Mouse (Mus musculus) heart, embryonic 14.5 days (tissue): Measurements from ENCODE around the gene Adamtsl5. TPM values are rescaled to one million over a fixed set of nuclear protein-coding genes. Genes with fewer than 3 reads are reported as not detected.

ENCODE experiments used
- ATAC-seq: fragments of 200-750 bp; cut with Nextera tagmentation; 2 replicates; pipeline ENCODE4 v1.8.0; 2017; ENCODE audit warnings: low read depth, moderate TSS enrichment; ENCODE audit not compliant: insufficient number of reproducible peaks, insufficient read depth, low FRiP score
- H3K27ac ChIP-seq, 2 experiments: fragments of 200-500 bp in 1 of 2; fragments of 300-500 bp in 1 of 2; sonication (generic) in 1 of 2; replicated peaks in 1 of 2; 2 replicates each; pipeline ENCODE4 v1.5.1; 2012 to 2014; ENCODE audit warnings: low read depth in 2 of 2, low read length in 2 of 2, control low read depth in 1 of 2, mild to moderate bottlenecking in 1 of 2, mixed read lengths in 1 of 2; ENCODE audit not compliant: control insufficient read depth in 1 of 2, insufficient read depth in 1 of 2
- H3K27me3 ChIP-seq: fragments of 300-500 bp; sonication (generic); 2 replicates; pipeline ENCODE4 v1.6.1; 2014; ENCODE audit warnings: mild to moderate bottlenecking, low read length, control low read depth; ENCODE audit not compliant: control insufficient read depth, insufficient read depth
- H3K36me3 ChIP-seq: fragments of 300-500 bp; sonication (generic); 2 replicates; pipeline ENCODE4 v1.6.1; 2014; ENCODE audit warnings: mild to moderate bottlenecking, control low read depth, low read length, mixed read lengths; ENCODE audit not compliant: control insufficient read depth, insufficient read depth
- H3K4me1 ChIP-seq, 2 experiments: fragments of 200-500 bp in 1 of 2; fragments of 300-500 bp in 1 of 2; sonication (generic) in 1 of 2; 2 replicates each; pipeline ENCODE4 v1.6.1; 2012 to 2014; ENCODE audit warnings: low read length in 2 of 2, control low read depth in 1 of 2, mixed read lengths in 1 of 2; ENCODE audit not compliant: control insufficient read depth in 2 of 2, insufficient read depth in 2 of 2
- H3K4me2 ChIP-seq: fragments of 300-500 bp; sonication (generic); 2 replicates; pipeline ENCODE4 v1.6.1; 2014; ENCODE audit warnings: mild to moderate bottlenecking, low read length
- H3K4me3 ChIP-seq, 2 experiments: fragments of 200-500 bp in 1 of 2; fragments of 300-500 bp in 1 of 2; sonication (generic) in 1 of 2; 2 replicates each; pipeline ENCODE4 v1.5.1; 2012 to 2014; ENCODE audit warnings: low read length in 2 of 2, mild to moderate bottlenecking in 2 of 2, control low read depth in 1 of 2, low read depth in 1 of 2, moderate library complexity in 1 of 2; ENCODE audit not compliant: control insufficient read depth in 1 of 2, insufficient read depth in 1 of 2
- H3K9ac ChIP-seq: fragments of 300-500 bp; sonication (generic); 2 replicates; pipeline ENCODE4 v1.6.1; 2014; ENCODE audit warnings: mild to moderate bottlenecking, low read length
- H3K9me3 ChIP-seq: fragments of 300-500 bp; sonication (generic); 2 replicates; pipeline ENCODE4 v1.6.1; 2016; ENCODE audit warnings: low read length, control low read depth; ENCODE audit not compliant: control insufficient read depth
- WGBS: fragments of 180-500 bp; shearing (Covaris S2); extraction: QIAGEN DNeasy Blood & Tissue Kit; methylation state at CpG from one replicate; pipeline ENCODE4 v1.1.7; 2014; 5-methylcytosine and 5-hydroxymethylcytosine counted together
- polyA plus RNA-seq: library from polyadenylated mRNA; unstranded; fragments of >200 nt; fragmentation: Nextera tagmentation; extraction: Ambion mirVana; gene quantifications from 2 replicates; pipeline ENCODE4 v1.2.1, GENCODE M21; 2014

The Adamtsl5 gene
- polyA plus RNA-seq, 1 experiment from 2014 or later, result 7.8 TPM

DNA sequence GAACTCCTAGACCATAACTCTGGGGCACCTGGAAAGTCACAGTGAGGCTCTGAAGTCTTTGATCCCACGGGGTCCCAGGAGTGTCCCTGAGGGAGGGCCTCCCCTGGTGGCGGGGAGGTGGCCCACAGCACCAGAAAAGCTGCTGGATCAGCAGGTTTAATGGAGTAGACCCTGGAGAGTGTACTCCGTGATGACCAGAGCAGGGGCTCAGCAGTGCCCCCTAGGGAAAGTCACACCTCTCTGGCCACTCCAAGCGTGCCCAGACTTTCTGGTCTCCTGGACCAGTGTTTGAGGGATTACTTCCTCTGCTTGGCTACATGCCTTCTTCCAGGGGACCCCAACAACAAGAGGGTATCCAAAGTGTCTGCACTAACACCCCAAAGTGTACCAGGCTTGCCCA, 35.2 kb upstream of the Adamtsl5 start:
- H3K9me3 ChIP-seq, result no peaks in the 10 kb centered on the region
- H3K27me3 ChIP-seq, result no peaks in the 10 kb centered on the region
- peaks cover 21 to 27% of the 10 kb centered on the region in 2 experiments for H3K4me1 ChIP-seq
- no peak overlapping the region for H3K4me3 ChIP-seq
- no peak overlapping the region for H3K27ac ChIP-seq
- H3K4me2 ChIP-seq, result no peak overlapping the region
- H3K9ac ChIP-seq, result peak overlapping the region; percentile 41; the same call in 1 of the 2 replicates
- 77% methylated on average over 4 of the region's 4 CpGs for WGBS
- no peak for ATAC-seq
- H3K36me3 ChIP-seq, result peaks cover 55% of the 10 kb centered on the region

- whole genome bisulfite sequencing, result 85% methylated on average over 7 of the region's 7 CpGs
- Histone ChIP-seq H3K9ac (no peak overlapping the region), H3K4me2 (no peak overlapping the region)
Observed at GRCm38 (mm10) chr10:80382641-80383365, 34.6 kb upstream of the Adamtsl5 start.

GRCm38 (mm10) chr10:80377716-80378115, 29.5 kb upstream of the Adamtsl5 start:
- Histone ChIP-seq H3K9ac (no peak overlapping the region), H3K9me3 (no peaks in the 10 kb centered on the region), H3K4me3 (no peak overlapping the region), H3K36me3 (peaks cover 33% of the 10 kb centered on the region), H3K4me1 (no peaks in the 10 kb centered on the region), H3K27me3 (no peaks in the 10 kb centered on the region), H3K27ac (no peak overlapping the region), H3K4me2 (no peak overlapping the region)
- WGBS, result 41% methylated on average over 10 of the region's 10 CpGs
- no peak for ATAC-seq

More at GRCm38 (mm10) chr10:80382641-80383365, 34.6 kb upstream of the Adamtsl5 start:
- H3K36me3 ChIP-seq, result peaks cover 55% of the 10 kb centered on the region
- no peak overlapping the region for H3K27ac ChIP-seq
- no peak for ATAC-seq
- no peaks in the 10 kb centered on the region for H3K27me3 ChIP-seq
- H3K9me3 ChIP-seq, result no peaks in the 10 kb centered on the region
- H3K4me1 ChIP-seq, result peaks cover 15 to 23% of the 10 kb centered on the region in 2 experiments; a peak in 3 of 4 replicates
- H3K4me3 ChIP-seq, result no peak overlapping the region

DNA sequence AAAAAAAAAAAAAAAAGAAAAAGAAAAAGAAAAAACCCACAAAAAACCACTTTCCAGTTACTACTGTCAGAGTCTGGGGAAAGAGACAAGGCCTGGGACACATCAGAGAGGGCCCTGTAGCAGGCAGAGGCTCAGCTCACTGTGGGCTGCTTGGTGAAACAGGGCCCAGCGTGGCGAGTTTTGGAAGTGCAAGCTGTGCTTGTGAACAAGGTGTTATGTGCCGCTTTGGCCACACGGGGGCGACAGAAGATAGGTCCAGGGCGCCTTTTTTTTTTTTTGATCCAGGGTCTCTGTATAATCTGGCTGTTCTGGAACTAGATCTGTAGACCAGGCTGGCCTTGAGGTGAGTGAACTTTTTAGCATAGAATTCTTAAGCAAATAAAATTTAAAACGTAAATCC, 27.9 kb upstream of the Adamtsl5 start:
- Histone ChIP-seq H3K27ac (no peak overlapping the region), H3K4me2 (no peak overlapping the region), H3K4me3 (no peak overlapping the region), H3K4me1 (0 out of 4 replicates have a peak, but pooled peaks cover 0 to 3% of the 10 kb centered on the region in 2 experiments), H3K36me3 (peaks cover 17% of the 10 kb centered on the region), H3K27me3 (no peaks in the 10 kb centered on the region), H3K9me3 (no peaks in the 10 kb centered on the region), H3K9ac (no peak overlapping the region)
- no peak for ATAC-seq
- 4% methylated on average over 7 of the region's 7 CpGs for WGBS

DNA sequence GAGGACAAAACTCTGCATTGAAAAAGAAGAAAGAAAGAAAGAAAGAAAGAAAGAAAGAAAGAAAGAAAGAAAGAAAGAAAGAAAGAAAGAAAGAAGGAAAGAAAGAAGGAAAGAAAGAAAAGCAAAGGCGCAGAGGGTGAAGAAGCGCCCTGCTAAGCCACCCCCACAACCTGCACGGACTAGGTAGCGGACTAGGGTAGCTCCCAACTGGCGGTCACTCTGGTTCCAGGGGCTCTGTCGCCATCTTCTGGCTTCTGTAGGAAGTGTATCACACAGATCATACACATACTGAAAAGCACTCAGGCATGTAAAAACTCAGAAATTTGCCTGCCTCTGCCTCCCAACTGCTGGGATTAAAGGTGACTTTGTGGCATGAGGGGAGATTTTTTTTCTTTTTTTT, 25.9 kb upstream of the Adamtsl5 start:
- WGBS, result 17% methylated on average over 6 of the region's 6 CpGs
- no peak for ATAC-seq
- Histone ChIP-seq H3K27me3 (no peaks in the 10 kb centered on the region), H3K36me3 (no peaks in the 10 kb centered on the region), H3K4me1 (0 out of 4 replicates have a peak, but pooled peaks cover 0 to 3% of the 10 kb centered on the region in 2 experiments), H3K27ac (no peak overlapping the region), H3K4me2 (no peak overlapping the region), H3K9me3 (no peaks in the 10 kb centered on the region), H3K4me3 (no peak overlapping the region), H3K9ac (no peak overlapping the region)

DNA sequence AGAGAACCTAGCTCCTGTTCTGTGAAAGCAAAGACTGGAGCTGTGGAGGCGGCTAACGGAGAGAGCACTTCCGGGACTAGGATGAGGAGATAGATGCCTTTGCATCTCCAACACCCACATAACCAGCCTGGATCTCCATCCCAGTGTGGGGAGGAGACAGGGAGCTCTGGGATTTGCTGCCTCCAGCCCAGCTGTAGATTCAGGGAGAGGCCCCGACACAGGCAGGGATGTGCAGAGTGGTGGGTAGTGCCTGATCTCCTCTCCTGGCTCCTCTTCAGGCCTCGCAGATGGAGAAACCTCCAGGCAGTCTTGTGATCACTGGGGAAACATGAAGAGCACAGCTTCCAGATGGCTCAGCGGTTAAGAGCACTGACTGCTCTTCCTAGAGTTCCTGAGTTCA, 24.5 kb upstream of the Adamtsl5 start:
- H3K4me3 ChIP-seq, result no peak overlapping the region
- 0 out of 4 replicates have a peak, but pooled peaks cover 0 to 3% of the 10 kb centered on the region in 2 experiments for H3K4me1 ChIP-seq
- no peak overlapping the region for H3K9ac ChIP-seq
- no peaks in the 10 kb centered on the region for H3K36me3 ChIP-seq
- no peak for ATAC-seq
- H3K9me3 ChIP-seq, result no peaks in the 10 kb centered on the region
- 75% methylated on average over 6 of the region's 6 CpGs for WGBS
- peaks cover 6% of the 10 kb centered on the region; the same call in 1 of the 2 replicates for H3K27me3 ChIP-seq
- no peak overlapping the region for H3K4me2 ChIP-seq
- H3K27ac ChIP-seq, result no peak overlapping the region

DNA sequence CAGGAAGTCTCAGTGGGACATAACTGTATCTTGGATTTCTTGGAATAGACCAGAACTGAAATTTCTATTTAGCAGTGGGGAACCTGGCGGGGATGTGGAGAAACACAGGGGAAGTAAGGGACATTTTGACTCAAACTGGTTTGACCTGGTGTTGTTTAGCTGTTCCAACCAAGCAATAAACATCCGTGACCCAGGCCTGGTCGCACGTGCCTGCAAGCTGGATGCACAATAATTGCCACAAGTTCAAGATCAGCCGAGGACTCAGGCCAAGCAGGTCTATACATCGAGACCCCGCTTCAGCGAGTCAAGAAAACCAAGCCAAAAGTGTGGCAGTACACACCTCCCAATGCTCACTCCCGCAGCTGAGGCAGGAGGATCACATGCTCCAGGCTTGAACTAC, 23.8 kb upstream of the Adamtsl5 start:
- 53% methylated on average over 9 of the region's 9 CpGs for WGBS
- H3K9ac ChIP-seq, result 0 out of 2 replicates have a peak overlapping the region, but pooled peaks have one; percentile 21
- H3K9me3 ChIP-seq, result no peaks in the 10 kb centered on the region
- H3K27ac ChIP-seq, result no peak overlapping the region
- ATAC-seq, result no peak
- peaks cover 9% of the 10 kb centered on the region; the same call in 1 of the 2 replicates for H3K27me3 ChIP-seq
- H3K4me1 ChIP-seq, result 0 out of 4 replicates have a peak, but pooled peaks cover 0 to 3% of the 10 kb centered on the region in 2 experiments
- peak overlapping the region; percentile 37; the same call in 1 of the 2 replicates for H3K4me2 ChIP-seq
- H3K36me3 ChIP-seq, result no peaks in the 10 kb centered on the region
- no peak overlapping the region for H3K4me3 ChIP-seq
